Comparison of ENCODE assay signal across 15 mouse cellular contexts in genomic region chr3:133411123-133411675, GRCm38 (mm10).
"Had no signal": no experiment of that assay in that cellular context is flagged by ENCODE, and none has a peak within 500 bp of the region (broad histone marks: within the 10 kb centered on the region; RNA-seq: fewer than 3 reads in every experiment).

No protein-coding gene starts in this region.

- H3K4me3 ChIP-seq: lung, embryonic 15.5 days; megakaryocyte, embryonic 14.5 days; midbrain, embryonic 13.5 days; midbrain, embryonic 15.5 days; neural tube, embryonic 13.5 days; stomach, embryonic 15.5 days had no signal

- H3K4me1 ChIP-seq: lung, embryonic 15.5 days; megakaryocyte, embryonic 14.5 days; midbrain, embryonic 13.5 days; midbrain, embryonic 15.5 days; neural tube, embryonic 13.5 days; stomach, embryonic 15.5 days had no signal

- ATAC-seq: lung, postnatal 0 days; midbrain, embryonic 13.5 days; midbrain, embryonic 15.5 days had no signal

- H3K4me2 ChIP-seq: lung, embryonic 15.5 days; midbrain, embryonic 11.5 days; midbrain, embryonic 13.5 days; midbrain, embryonic 15.5 days; neural tube, embryonic 13.5 days; stomach, embryonic 15.5 days had no signal

- H3K9ac ChIP-seq: lung, embryonic 15.5 days; midbrain, embryonic 13.5 days; midbrain, embryonic 15.5 days; neural tube, embryonic 13.5 days; stomach, embryonic 15.5 days had no signal

- H3K27me3 ChIP-seq: lung, embryonic 15.5 days; megakaryocyte, embryonic 14.5 days; midbrain, embryonic 13.5 days; midbrain, embryonic 15.5 days; neural tube, embryonic 13.5 days; stomach, embryonic 15.5 days had no signal

- H3K27ac ChIP-seq: lung, embryonic 15.5 days; macrophage; midbrain, embryonic 13.5 days; midbrain, embryonic 15.5 days; neural tube, embryonic 13.5 days; stomach, embryonic 15.5 days; stomach, postnatal 0 days had no signal

- DNase-seq: lung, adult 2 months; lung, postnatal 14 days; lung, postnatal 36 days; right cerebral cortex, postnatal 14 days; thymus, postnatal 4 days had no signal

- H3K9me3 ChIP-seq: lung, embryonic 15.5 days; megakaryocyte, embryonic 14.5 days; midbrain, embryonic 13.5 days; midbrain, embryonic 15.5 days; neural tube, embryonic 13.5 days; stomach, embryonic 15.5 days had no signal

- H3K36me3 ChIP-seq: lung, embryonic 15.5 days; midbrain, embryonic 13.5 days; midbrain, embryonic 15.5 days; neural tube, embryonic 13.5 days; stomach, embryonic 15.5 days had no signal
